Mouse (Mus musculus): ENCODE results near the gene Hspa12a.

The Hspa12a gene

DNA sequence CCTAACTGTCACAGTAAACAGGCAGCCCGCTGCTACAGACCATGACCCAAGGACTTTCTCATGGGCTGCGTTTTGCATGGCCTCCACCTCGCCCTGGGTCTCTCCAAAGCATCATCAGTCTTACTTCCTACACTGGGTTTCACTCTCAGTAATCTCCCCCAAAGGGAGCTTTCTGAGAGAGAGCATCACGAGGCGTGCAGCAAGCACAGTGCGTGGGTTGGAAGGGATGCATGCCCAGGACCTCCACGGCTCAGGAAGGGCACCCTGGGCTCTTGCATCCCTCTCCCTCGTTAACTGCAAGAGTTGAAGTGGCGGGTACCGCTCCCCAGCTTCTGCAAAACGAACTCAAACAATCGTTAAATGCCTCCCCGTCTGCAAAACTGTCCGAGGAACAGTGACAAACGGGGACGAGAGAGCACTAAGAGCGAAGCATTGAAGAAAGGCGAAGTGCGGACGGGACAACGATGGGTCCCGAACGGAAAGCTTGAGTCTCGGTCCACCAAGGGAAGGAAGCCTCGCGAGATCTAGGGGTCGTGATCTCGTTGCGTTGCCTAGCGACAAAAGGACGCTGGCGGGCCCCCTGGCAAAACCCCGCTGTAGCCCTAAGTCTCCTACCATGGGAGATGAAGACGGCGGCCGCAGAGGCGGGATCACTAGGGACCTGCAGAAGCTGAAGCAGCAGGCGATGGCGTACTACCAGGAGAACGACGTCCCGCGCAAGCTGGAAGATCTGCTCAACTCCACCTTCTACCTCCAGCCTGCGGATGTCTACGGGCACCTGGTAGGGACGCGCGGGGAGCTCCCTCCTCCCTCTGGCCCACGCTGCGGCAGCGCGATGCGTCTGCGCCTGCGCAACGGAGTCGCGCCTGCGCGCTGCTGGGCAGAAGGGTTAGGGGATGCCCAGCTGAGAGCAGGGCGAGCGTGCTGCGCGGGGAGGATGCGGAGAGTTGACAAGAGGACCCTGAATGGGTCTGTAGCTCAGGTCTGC is at the start of gene Hspa12a, which contains the start of gene Eno4:
Gene Hspa12a (minus strand): TSS at position 814 of the 988 bp plus-strand sequence.
Gene Eno4 (plus strand): TSS at position 585 of the 988 bp plus-strand sequence.
- peak; percentile 38 to 71 for DNase-seq (ENCODE audit: low read depth in 1 of 2, low spot score in 2 of 2)

DNA sequence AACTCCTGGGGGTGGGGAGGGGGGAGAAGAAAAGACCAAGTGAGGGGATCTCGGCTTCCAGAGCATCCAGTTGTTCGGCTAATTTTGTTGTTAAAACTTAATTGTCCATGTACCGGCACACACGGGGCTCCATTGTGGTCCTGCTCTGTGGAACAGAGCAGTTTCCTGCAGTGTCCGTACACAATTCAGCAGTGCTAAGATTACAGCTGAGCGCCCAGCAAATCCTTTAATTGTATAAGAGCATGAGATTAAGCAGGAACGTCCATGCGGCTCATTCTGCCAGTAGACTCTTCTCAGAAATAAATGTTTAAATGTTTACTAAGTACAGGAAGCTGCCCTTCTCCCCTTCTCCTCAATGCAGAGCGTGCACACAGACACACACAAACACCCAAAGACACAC is 38.1 kb upstream of the Hspa12a start:
- no peak for DNase-seq (ENCODE audit: low read depth in 1 of 2, low spot score in 2 of 2)

- no peak for DNase-seq (ENCODE audit: low read depth in 1 of 2, low spot score in 2 of 2)
Measured at GRCm38 (mm10) chr19:58980056-58980440, 36.6 kb upstream of the Hspa12a start.

DNA sequence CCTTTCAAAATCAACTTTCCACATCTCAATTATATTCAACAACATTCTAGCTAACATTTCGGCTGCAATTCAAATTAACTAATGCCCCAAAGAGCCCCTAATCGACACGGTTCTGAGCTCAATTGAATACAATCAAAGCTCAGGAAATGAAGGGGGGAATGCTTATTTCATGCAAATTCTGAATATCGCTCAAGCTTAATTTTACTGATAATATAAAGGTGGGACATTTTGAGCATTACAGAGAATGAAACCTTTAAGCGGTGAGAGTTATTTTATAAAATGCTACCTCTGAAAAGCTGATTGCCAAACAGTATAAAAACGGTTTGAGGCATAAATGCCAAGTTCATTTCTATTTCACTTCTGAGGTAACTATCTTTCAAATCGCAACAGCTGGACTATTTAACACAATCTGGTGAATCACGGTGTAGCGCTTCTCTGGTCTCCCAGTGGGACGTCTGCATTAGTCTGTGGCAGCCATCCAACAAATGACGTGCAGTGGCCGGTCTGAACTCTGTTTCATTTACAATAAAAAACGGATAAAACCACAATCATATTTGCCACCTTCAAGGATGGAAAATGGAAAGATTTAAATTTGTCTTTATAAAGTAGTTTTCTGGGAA is 36.1 kb upstream of the Hspa12a start:
- DNase-seq (ENCODE audit: low read depth in 1 of 2, low spot score in 2 of 2): no peak

DNA sequence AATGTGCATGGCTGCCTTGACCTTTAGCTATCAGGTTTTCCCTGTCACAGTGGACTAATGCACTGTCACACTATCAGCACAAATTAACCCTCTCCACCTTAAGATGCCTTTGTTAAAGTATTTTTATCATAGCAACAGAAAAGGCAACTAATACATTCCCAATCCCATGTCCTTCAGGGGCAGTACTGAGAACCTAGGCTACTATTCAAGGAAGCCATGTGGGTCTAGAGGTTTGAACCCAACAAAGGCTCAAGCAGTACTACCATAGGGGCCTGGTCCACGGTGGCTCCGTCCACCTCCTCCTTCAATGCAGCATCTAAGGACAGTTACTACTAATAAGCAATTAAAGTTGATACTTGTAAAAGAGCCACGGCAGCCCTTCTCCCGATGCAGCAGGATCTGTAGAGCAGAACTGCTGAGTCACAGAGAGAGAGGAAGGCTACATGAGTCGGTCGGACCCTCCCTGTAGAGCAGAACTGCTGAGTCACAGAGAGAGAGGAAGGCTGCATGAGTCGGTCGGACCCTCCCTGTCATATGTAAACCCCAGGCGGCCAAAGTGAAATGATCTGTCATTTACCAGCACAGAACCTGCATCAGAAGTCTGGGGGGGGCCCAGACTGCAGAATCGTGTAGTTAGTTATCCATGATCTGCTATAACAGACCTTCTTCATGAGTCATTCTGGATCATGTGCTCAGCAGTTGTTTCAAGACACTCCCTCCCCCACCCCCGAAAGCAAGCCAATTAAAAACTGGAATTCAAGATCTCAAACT is 35.1 kb upstream of the Hspa12a start:
- DNase-seq (ENCODE audit: low read depth in 1 of 2, low spot score in 2 of 2): peak in 1 of 2 experiments; percentile 2

- no peak for DNase-seq (ENCODE audit: low read depth in 1 of 2, low spot score in 2 of 2)
Measured at GRCm38 (mm10) chr19:58975216-58975863, 31.9 kb upstream of the Hspa12a start.

DNA sequence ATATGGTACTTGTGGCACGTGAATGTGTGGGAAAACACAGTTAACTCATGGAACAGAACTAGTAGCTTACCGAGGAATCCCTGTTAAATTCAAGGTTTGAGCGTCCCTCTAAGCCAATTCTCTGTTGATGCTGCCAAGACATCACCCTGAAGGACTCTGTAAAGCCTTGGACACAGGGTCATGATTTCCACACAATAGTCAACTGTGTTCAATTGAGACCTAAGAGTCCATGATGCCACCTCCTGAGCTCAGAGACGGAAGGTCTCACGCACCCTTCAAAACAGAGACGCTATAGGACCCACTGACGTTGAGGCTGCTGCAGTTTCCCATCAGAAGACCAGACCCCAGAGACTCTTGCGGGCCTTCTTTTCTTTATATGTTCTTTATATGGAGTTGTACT is 30.7 kb upstream of the Hspa12a start:
- no peak for DNase-seq (ENCODE audit: low read depth in 1 of 2, low spot score in 2 of 2)

DNA sequence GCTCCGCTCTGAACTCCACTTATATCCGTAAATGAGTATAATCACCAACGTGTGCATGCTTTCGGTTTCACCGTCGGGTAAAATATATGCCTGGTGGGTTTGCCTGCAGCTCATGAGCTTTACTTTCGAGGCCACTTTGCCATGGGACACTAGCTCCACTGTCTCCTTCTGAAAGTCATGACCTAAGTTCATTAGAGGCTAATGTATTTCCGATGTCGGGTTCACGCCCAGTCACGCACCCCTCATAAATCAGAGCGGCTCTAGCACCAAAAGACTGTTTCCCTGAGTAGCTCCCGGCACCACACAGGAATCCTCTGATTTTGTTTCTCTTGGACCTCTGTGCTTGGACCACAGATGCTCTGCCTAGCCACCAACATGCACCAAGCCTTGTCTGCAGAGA is 27.4 kb upstream of the Hspa12a start:
- no peak for DNase-seq (ENCODE audit: low read depth in 1 of 2, low spot score in 2 of 2)

DNA sequence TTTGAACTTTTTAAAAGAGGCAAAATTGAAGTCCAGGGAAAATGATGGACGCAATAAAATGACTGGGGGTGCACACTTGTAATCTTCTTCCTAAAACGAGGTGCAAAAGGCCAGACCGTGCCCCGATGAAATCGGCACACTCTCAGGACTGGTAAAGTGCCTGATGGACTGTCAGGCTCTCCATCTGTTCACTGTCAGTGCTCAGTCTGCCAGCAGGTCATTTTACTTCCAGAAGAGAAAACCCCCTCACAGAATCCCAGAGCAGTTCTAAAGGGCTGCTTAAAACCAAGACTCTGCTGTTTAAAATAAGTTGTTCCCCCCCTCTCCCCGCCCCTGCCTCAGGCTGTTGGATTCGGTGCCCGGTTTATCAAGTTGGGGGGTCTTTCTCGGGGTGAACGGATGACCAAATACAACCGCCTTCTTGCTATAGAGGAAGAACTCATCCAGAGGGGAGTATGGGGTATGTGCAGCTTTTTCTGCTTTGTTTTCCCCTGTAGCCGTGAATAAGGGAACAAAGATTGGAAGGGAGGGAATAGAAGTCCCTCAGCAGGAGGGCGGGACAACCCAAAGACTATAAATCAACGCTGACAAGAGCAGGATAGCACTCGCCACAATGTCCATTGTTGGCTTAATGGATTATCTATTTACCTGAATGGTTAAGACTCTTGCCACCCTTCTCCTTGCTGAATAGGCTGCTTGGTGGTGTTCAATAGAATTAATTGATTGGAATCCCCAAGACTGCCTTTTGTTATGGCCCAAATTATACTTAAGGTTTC is 25.5 kb upstream of the Hspa12a start:
- no peak for DNase-seq (ENCODE audit: low read depth in 1 of 2, low spot score in 2 of 2)

GRCm38 (mm10) chr19:58963011-58963410 is 19.6 kb upstream of the Hspa12a start:
- DNase-seq (ENCODE audit: low read depth in 1 of 2, low spot score in 2 of 2): no peak

DNA sequence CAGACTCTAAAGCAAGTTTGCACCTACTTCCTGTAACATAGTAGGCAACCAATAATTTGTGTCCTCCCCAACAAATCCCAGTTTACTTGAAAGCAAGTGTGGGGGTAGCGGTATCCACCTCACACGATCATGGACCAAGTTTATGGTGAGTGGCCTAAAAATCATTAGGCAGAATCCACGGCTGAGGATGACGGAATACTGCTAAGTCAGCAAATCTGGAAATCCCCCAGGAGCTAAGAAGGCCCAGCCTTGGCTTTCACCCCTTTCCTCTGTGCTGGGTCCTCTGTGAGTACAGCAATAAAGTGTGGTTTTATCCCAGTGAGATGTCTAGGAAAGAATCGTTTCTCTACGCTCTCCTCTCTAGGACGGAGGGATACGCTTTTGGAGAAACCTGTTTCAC is 11.3 kb upstream of the Hspa12a start:
- no peak for DNase-seq (ENCODE audit: low read depth in 1 of 2, low spot score in 2 of 2)

- DNase-seq (ENCODE audit: low read depth in 1 of 2, low spot score in 2 of 2): no peak
Measured at GRCm38 (mm10) chr19:58952236-58952635, 8.8 kb upstream of the Hspa12a start.

- no peak for DNase-seq (ENCODE audit: low read depth in 1 of 2, low spot score in 2 of 2)
Measured at GRCm38 (mm10) chr19:58951521-58951920, 8.1 kb upstream of the Hspa12a start.

GRCm38 (mm10) chr19:58945959-58946358 is 2.5 kb upstream of the Hspa12a start:
- DNase-seq (ENCODE audit: low read depth in 1 of 2, low spot score in 2 of 2): no peak

DNA sequence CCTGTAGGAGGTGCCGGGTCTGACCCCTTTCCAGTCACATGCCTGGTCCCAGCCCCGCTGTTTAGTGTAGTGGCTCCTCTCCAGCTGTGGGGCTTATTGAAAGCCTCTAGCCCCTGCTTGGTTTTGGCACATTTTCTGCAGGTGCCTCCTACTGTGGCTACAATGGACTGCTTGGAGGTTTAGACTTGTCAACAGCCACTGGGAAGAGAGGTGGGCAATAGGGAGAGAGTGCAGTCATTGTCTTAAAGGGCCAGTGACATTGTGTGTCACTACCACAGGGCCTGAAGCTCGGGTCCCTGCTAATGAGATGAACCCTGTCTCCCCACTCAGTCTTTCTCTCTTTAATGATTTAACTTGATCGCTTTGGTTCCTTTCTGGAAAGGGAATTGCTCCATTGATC is 10.4 kb downstream of the Hspa12a start:
- DNase-seq (ENCODE audit: low read depth in 1 of 2, low spot score in 2 of 2): no peak

DNA sequence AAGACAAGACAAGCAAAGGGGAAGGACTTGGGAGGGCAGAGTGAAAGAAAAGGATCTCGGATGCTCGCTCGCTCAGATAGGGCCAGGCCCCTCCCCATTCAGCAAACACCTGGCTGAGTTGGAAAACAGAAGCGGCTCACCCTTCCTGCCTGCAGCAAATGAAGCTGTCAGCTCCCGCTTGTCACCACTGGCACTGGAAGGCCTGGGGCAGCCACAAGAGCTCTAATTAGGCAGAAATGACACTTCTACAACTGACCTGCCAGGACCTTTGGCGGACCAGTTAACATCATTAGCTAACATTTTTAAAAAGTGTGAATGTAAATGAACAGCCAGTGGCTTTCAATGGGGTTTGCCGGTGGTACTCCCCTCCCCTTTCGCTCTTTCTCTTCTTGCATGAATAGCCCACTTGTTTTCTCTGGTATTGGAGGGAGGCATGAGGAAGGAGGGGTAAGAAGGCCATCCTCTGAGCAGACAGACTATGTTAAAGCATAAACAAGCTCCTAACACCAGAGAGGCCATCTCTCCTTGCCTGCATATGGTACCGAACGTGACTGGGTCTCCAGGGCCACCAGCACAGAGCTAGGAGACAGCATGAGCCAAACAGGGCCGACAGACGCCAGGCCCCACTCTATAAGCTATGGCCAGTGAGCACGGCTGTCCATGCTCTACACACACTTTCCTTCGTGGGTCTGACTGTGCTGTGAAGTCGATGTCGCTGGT is 12.2 kb downstream of the Hspa12a start:
- no peak for DNase-seq (ENCODE audit: low read depth in 1 of 2, low spot score in 2 of 2)

DNA sequence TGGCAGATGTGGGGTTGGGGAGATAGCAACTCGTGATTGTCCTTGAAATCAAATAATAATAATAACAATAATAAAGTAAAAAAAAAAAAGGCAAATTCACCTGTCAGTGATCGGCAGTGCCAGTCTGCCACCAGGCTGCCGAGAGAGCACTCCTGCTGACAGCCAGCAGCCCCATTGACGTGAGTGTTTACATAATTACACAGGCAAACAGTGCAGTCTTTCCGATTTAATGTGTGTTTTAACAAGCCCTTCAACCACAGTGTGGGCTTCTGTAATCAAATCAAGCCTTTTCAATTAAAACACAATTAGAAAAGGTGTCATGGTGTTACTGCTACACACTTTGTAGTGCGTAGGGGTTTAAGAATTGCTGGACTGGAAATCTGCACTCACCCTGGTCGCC is 24.3 kb downstream of the Hspa12a start:
- no peak for DNase-seq (ENCODE audit: low read depth in 1 of 2, low spot score in 2 of 2)

DNA sequence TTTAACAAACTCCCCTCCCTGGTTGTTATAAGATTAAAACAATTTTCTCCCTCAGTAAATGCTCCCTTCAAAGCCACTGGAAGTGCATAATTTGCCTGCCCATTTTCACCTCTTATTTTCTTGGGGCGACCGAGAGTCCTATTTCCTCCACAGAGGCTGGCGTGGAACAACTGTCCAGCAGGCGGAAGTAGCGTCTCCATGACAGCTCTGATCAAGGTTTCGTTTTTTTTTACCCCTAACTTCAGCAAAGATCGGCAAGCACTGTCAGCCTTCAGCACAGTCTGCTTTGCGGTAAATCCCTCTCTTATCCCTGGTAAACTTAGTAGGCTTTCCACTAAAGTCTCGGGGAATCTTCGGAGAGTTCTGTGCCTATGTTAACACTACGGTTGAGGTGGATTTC is 24.9 kb downstream of the Hspa12a start:
- no peak for DNase-seq (ENCODE audit: low read depth in 1 of 2, low spot score in 2 of 2)

GRCm38 (mm10) chr19:58913301-58913700 is 30.2 kb downstream of the Hspa12a start:
- no peak for DNase-seq (ENCODE audit: low read depth in 1 of 2, low spot score in 2 of 2)

- peak in 1 of 2 experiments; percentile 5 for DNase-seq (ENCODE audit: low read depth in 1 of 2, low spot score in 2 of 2)
Measured at GRCm38 (mm10) chr19:58911386-58911785, 32.1 kb downstream of the Hspa12a start.
